Mouse (Mus musculus) CH12.LX (cell line): ENCODE measurements around the gene Lrrc8c. TPM values are rescaled to one million over a fixed set of nuclear protein-coding genes. Genes with fewer than 3 reads are reported as not detected.

Experiments used
- DNase-seq: peaks from one replicate; pipeline ENCODE4 v3.0.0-alpha.2; 2013; ENCODE audit errors: extremely low read depth
- H3K27ac ChIP-seq: 2 replicates; pipeline ENCODE4 v1.5.1; 2012; ENCODE audit warnings: low read depth, mild to moderate bottlenecking, control low read depth, moderate library complexity; ENCODE audit not compliant: insufficient read depth
- H3K27me3 ChIP-seq: replicated peaks from 2 replicates; pipeline ENCODE3; 2012; ENCODE audit warnings: inconsistent platforms
- H3K36me3 ChIP-seq, 2 experiments: replicated peaks in 1 of 2; 2 replicates each; pipeline versions ENCODE3 to v1.6.1; 2012; ENCODE audit warnings: inconsistent platforms in 1 of 2, low read length in 1 of 2, mild to moderate bottlenecking in 1 of 2, mixed read lengths in 1 of 2, moderate library complexity in 1 of 2; ENCODE audit not compliant: control insufficient read depth in 1 of 2, insufficient read depth in 1 of 2
- H3K4me1 ChIP-seq, 2 experiments: 2 replicates each; pipeline ENCODE4 v1.6.1; 2012; ENCODE audit warnings: inconsistent platforms in 1 of 2, moderate library complexity in 1 of 2; ENCODE audit not compliant: insufficient read depth in 2 of 2, control insufficient read depth in 1 of 2
- H3K4me2 ChIP-seq: 2 replicates; pipeline ENCODE4 v1.6.1; 2012; ENCODE audit warnings: low read depth, mild to moderate bottlenecking, control low read depth; ENCODE audit not compliant: poor library complexity, insufficient read depth, severe bottlenecking
- H3K4me3 ChIP-seq, 3 experiments: fragments of 150-350 bp in 1 of 3; sonication (generic) in 1 of 3; replicated peaks in 1 of 3; 2 replicates each; pipeline versions ENCODE3 to v1.5.1; 2011 to 2012; ENCODE audit warnings: low read depth in 2 of 3, low read length in 2 of 3, mild to moderate bottlenecking in 2 of 3, moderate library complexity in 2 of 3, control low read depth in 1 of 3, improper control_type of control experiment in 1 of 3, inconsistent platforms in 1 of 3, mixed read lengths in 1 of 3; ENCODE audit not compliant: poor library complexity in 1 of 3
- H3K79me2 ChIP-seq: replicated peaks from 2 replicates; pipeline ENCODE4 v1.6.1; 2012; ENCODE audit warnings: mild to moderate bottlenecking, moderate library complexity; ENCODE audit not compliant: control insufficient read depth, poor library complexity, insufficient read depth, severe bottlenecking; ENCODE audit errors: extremely low read depth
- H3K9ac ChIP-seq: 2 replicates; pipeline ENCODE4 v1.6.1; 2012; ENCODE audit warnings: low read depth, mild to moderate bottlenecking, control low read depth, moderate library complexity; ENCODE audit not compliant: insufficient read depth
- H3K9me3 ChIP-seq: replicated peaks from 2 replicates; pipeline ENCODE3; 2012; ENCODE audit warnings: low read length, inconsistent platforms, mixed read lengths
- CHD1 ChIP-seq: IDR thresholded peaks from 2 replicates; pipeline ENCODE4 v1.6.1; 2012; ENCODE audit warnings: low read depth, low read length, improper control_type of control experiment, inconsistent platforms
- CHD2 ChIP-seq: IDR thresholded peaks from 2 replicates; pipeline ENCODE4 v1.6.1; 2011; ENCODE audit warnings: low read length, improper control_type of control experiment
- E2F4 ChIP-seq: IDR thresholded peaks from 2 replicates; pipeline ENCODE4 v1.6.1; 2011; ENCODE audit warnings: low read depth, low read length, improper control_type of control experiment; ENCODE audit not compliant: insufficient replicate concordance
- ELF1 ChIP-seq: IDR thresholded peaks from 2 replicates; pipeline ENCODE4 v1.6.1; 2014; ENCODE audit warnings: low read depth, mild to moderate bottlenecking, inconsistent platforms, low read length, improper control_type of control experiment
- ETS1 ChIP-seq: conservative IDR thresholded peaks from 2 replicates; pipeline ENCODE4 v1.6.1; 2012; ENCODE audit warnings: low read depth, mild to moderate bottlenecking, inconsistent platforms, low read length, improper control_type of control experiment, moderate library complexity
- GABPA ChIP-seq: IDR thresholded peaks from 2 replicates; pipeline ENCODE4 v1.6.1; 2012; ENCODE audit warnings: low read depth, low read length, improper control_type of control experiment, inconsistent platforms; ENCODE audit not compliant: insufficient replicate concordance
- IRF4 ChIP-seq: IDR thresholded peaks from 2 replicates; pipeline ENCODE4 v1.6.1; 2014; ENCODE audit warnings: low read depth, mild to moderate bottlenecking, inconsistent platforms, low read length, improper control_type of control experiment
- JUN ChIP-seq: IDR thresholded peaks from 2 replicates; pipeline ENCODE4 v1.6.1; 2011; ENCODE audit warnings: low read depth, mild to moderate bottlenecking, low read length, improper control_type of control experiment, moderate library complexity; ENCODE audit not compliant: insufficient read depth
- MAX ChIP-seq: IDR thresholded peaks from 2 replicates; pipeline ENCODE4 v1.6.1; 2011; ENCODE audit warnings: low read length, improper control_type of control experiment
- MAZ ChIP-seq: IDR thresholded peaks from 2 replicates; pipeline ENCODE4 v1.6.1; 2012; ENCODE audit warnings: low read depth, mild to moderate bottlenecking, inconsistent platforms, low read length, improper control_type of control experiment, moderate library complexity
- MEF2A ChIP-seq: IDR thresholded peaks from 2 replicates; pipeline ENCODE4 v1.6.1; 2014; ENCODE audit warnings: low read depth, mild to moderate bottlenecking, inconsistent platforms, low read length, improper control_type of control experiment, borderline replicate concordance
- MXI1 ChIP-seq: IDR thresholded peaks from 2 replicates; pipeline ENCODE4 v1.6.1; 2011; ENCODE audit warnings: mild to moderate bottlenecking, low read depth, low read length, improper control_type of control experiment
- MYC ChIP-seq: IDR thresholded peaks from 2 replicates; pipeline ENCODE4 v1.6.1; 2011; ENCODE audit warnings: low read depth, mild to moderate bottlenecking, improper control_type of control experiment, low read length
- NRF1 ChIP-seq: IDR thresholded peaks from 2 replicates; pipeline ENCODE4 v1.6.1; 2014; ENCODE audit warnings: low read depth, mild to moderate bottlenecking, inconsistent platforms, low read length, improper control_type of control experiment, moderate library complexity
- PAX5 ChIP-seq: IDR thresholded peaks from 2 replicates; pipeline ENCODE4 v1.6.1; 2012; ENCODE audit warnings: low read length, inconsistent platforms, mixed read lengths
- RAD21 ChIP-seq: IDR thresholded peaks from 2 replicates; pipeline ENCODE4 v1.6.1; 2011; ENCODE audit warnings: low read depth, mild to moderate bottlenecking, low read length, improper control_type of control experiment, moderate library complexity
- TCF12 ChIP-seq: IDR thresholded peaks from 2 replicates; pipeline ENCODE4 v1.6.1; 2014; ENCODE audit warnings: low read depth, mild to moderate bottlenecking, inconsistent platforms, low read length, improper control_type of control experiment
- UBTF ChIP-seq: IDR thresholded peaks from 2 replicates; pipeline ENCODE4 v1.6.1; 2012; ENCODE audit warnings: low read depth, mild to moderate bottlenecking, inconsistent platforms, low read length, improper control_type of control experiment, moderate library complexity
- ZC3H11A ChIP-seq: IDR thresholded peaks from 2 replicates; pipeline ENCODE4 v1.6.1; 2012; ENCODE audit warnings: low read depth, mild to moderate bottlenecking, inconsistent platforms, low read length, improper control_type of control experiment
- ZKSCAN1 ChIP-seq: IDR thresholded peaks from 2 replicates; pipeline ENCODE4 v1.6.1; 2012; ENCODE audit warnings: low read depth, inconsistent platforms, low read length, improper control_type of control experiment, borderline replicate concordance
- ZMIZ1 ChIP-seq: IDR thresholded peaks from 2 replicates; pipeline ENCODE4 v1.6.1; 2012; ENCODE audit warnings: low read depth, mild to moderate bottlenecking, inconsistent platforms, low read length, improper control_type of control experiment
- ZNF384 ChIP-seq: IDR thresholded peaks from 2 replicates; pipeline ENCODE4 v1.6.1; 2012; ENCODE audit warnings: low read depth, low read length, improper control_type of control experiment, inconsistent platforms
- dilution Hi-C: fragments of 300-500 bp; cut with MboI; formaldehyde crosslinking; loops from 2 replicates; pipeline ENCODE4 v1.14.3; 2020; ENCODE audit warnings: low sequenced_read_pairs; ENCODE audit not compliant: extremely low pct_unique_long_range_greater_than_20kb, extremely low pct_ligation_motif_present
- in situ Hi-C: fragments of 300-500 bp; cut with MboI; formaldehyde crosslinking; loops from 3 replicates; pipeline ENCODE4 v1.14.3; 2019; ENCODE audit warnings: low sequenced_read_pairs, low pct_ligation_motif_present, low pct_unique_long_range_greater_than_20kb, mixed read lengths
- polyA plus RNA-seq: library from polyadenylated mRNA; unstranded; fragments of >175 nt; gene quantifications from 2 replicates; pipeline ENCODE4 v1.2.1, GENCODE M21; 2012; ENCODE audit warnings: low read depth; ENCODE audit not compliant: insufficient read length
- total RNA-seq, 2 experiments: library from RNA; depleted of rRNA; stranded (reverse); fragments of 300-350 nt in 1 of 2; fragments of >200 nt in 1 of 2; gene quantifications; 2 replicates each; pipeline ENCODE4 v1.2.3; 2012 to 2014

Gene Lrrc8c
- total and polyA plus RNA-seq, 3 experiments, result 3.3 to 10.3 (median 5.9) TPM

DNA sequence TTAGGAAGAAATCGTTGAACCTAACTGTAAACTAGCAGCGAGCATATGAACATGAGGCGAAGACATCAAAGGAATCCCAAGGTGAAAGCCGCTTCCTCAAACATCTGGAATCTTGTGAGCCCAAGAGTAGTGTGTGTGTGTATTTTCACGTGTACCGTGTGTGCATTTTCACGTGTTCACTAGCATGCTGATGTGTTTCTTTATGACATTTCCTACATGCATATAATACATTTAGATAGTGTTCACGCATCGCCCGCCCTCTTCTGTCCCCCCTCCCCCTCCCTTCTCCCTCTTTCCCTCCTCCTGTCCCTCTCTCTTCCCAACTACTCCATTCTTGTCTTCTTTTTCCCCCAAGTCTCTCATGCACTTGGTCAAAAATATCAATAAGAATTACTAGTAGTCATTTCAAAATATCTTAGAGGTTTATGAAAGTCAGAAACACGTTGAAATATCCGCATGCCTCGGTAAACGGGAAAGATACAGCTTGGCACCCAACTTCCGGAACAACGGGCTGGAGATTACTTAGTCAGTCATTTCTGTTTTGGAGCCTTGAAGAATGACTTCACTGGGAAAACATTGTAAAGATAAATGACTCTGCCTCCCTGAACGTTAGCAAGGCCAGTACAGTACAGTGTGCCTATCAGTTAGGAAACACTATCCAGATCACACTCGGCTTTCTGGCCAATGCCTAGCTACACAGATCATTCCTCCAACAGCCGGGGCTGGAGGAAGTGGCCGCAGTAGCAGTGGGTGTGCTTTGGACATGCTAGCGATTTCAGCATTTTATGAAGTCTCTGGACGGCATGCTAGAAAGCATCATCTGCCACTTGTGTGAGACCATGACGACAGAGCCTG, 8.5 kb downstream of the Lrrc8c start:
- H3K9ac ChIP-seq, result no peak overlapping the region
- DNase-seq, result no peak

GRCm38 (mm10) chr5:105530576-105530975, 11.4 kb downstream of the Lrrc8c start:
- H3K79me2 ChIP-seq, result no peaks in the 10 kb centered on the region
- no peak for DNase-seq
- H3K4me3 ChIP-seq, result no peak overlapping the region
- peaks cover 4 to 59% of the 10 kb centered on the region in 2 experiments for H3K36me3 ChIP-seq
- in situ Hi-C loops, result no loop called here
- no peaks in the 10 kb centered on the region for H3K9me3 ChIP-seq
- H3K4me2 ChIP-seq, result no peak overlapping the region
- TF ChIP-seq GABPA, result no peak
- no peak for TF ChIP-seq ZKSCAN1
- no peak for TF ChIP-seq CHD1
- no peak for TF ChIP-seq MAZ
- no peak for TF ChIP-seq ZNF384
- TF ChIP-seq ZC3H11A, result no peak
- no peak for TF ChIP-seq ZMIZ1
- dilution Hi-C loops, result no loop called here
- H3K9ac ChIP-seq, result no peak overlapping the region
- H3K4me1 ChIP-seq, result no peaks in the 10 kb centered on the region
- H3K27me3 ChIP-seq, result no peaks in the 10 kb centered on the region
- no peak overlapping the region for H3K27ac ChIP-seq

More for the DNA sequence above, 8.5 kb downstream of the Lrrc8c start:
- no peaks in the 10 kb centered on the region for H3K9me3 ChIP-seq
- H3K4me3 ChIP-seq, result no peak overlapping the region
- no peak overlapping the region for H3K4me2 ChIP-seq
- dilution Hi-C loops, result no loop called here
- no peaks in the 10 kb centered on the region; the same call in 1 of the 2 replicates for H3K79me2 ChIP-seq
- peaks cover 0 to 8% of the 10 kb centered on the region in 2 experiments; a peak in 1 of 4 replicates for H3K4me1 ChIP-seq
- peaks cover 4 to 70% of the 10 kb centered on the region in 2 experiments for H3K36me3 ChIP-seq
- no peaks in the 10 kb centered on the region for H3K27me3 ChIP-seq
- no peak for TF ChIP-seq GABPA
- no peak for TF ChIP-seq CHD2
- no peak for TF ChIP-seq ZC3H11A
- TF ChIP-seq IRF4, result no peak
- in situ Hi-C loops, result loop anchor here (10.0 kb wide), 1 partner anchor 47 kb away; no protein-coding TSS in a partner anchor
- no peak overlapping the region for H3K27ac ChIP-seq

GRCm38 (mm10) chr5:105535186-105535585, 16.0 kb downstream of the Lrrc8c start:
- H3K79me2 ChIP-seq, result no peaks in the 10 kb centered on the region
- H3K4me2 ChIP-seq, result no peak overlapping the region
- H3K4me3 ChIP-seq, result no peak overlapping the region
- in situ Hi-C loops (no loop called here), dilution Hi-C loops (no loop called here)
- H3K9ac ChIP-seq, result no peak overlapping the region
- no peak overlapping the region for H3K27ac ChIP-seq
- peaks cover 3 to 8% of the 10 kb centered on the region in 2 experiments; a peak in 2 of 4 replicates for H3K4me1 ChIP-seq
- H3K9me3 ChIP-seq, result no peaks in the 10 kb centered on the region
- no peaks in the 10 kb centered on the region for H3K27me3 ChIP-seq
- peaks cover 4 to 52% of the 10 kb centered on the region in 2 experiments for H3K36me3 ChIP-seq
- no peak for DNase-seq
- TF ChIP-seq MEF2A (no peak), IRF4 (no peak), GABPA (no peak), TCF12 (no peak), NRF1 (no peak), JUN (no peak), MXI1 (no peak), MAX (no peak), ZC3H11A (no peak), MYC (no peak), ELF1 (no peak), ZNF384 (no peak), RAD21 (no peak), PAX5 (no peak), E2F4 (no peak), UBTF (no peak), CHD1 (no peak), ETS1 (no peak)
